Mouse (Mus musculus) layer of hippocampus, postnatal 14 days (tissue): ENCODE measurements around the gene Nkap. TPM values are rescaled to one million over a fixed set of nuclear protein-coding genes. Genes with fewer than 3 reads are reported as not detected.
"Not testable (repeated sequence)": the region's sequence is repeated elsewhere in the genome, so short reads cannot be mapped to it uniquely, and the experiment has no call there.

ENCODE experiments used
- DNase-seq, 2 experiments: peaks; one replicate each; pipeline ENCODE4 v3.0.0; 2021 to 2022; ENCODE audit warnings: low spot score in 2 of 2, mixed read lengths in 1 of 2
- long read RNA-seq, 2 experiments: library from polyadenylated mRNA; stranded (forward); transcript quantifications; one replicate each; pipeline ENCODE4 v2.0.0; 2021
- total RNA-seq, 2 experiments: library from RNA; stranded (reverse); gene quantifications; 2 replicates each; pipeline ENCODE4 v1.2.3; 2021

Gene Nkap
- total RNA-seq = 10 to 100 TPM; 13.0 to 15.5 TPM
- long read RNA-seq, experiment 1, full-length matches to known transcripts = 14 of 15 reads
- long read RNA-seq, experiment 1, partial matches to known transcripts = 1 of 15 reads
- long read RNA-seq, experiment 1, other reads (novel, unspliced or antisense) = 0 of 15 reads
- long read RNA-seq, experiment 2, full-length matches to known transcripts = 25 of 28 reads
- long read RNA-seq, experiment 2, partial matches to known transcripts = 3 of 28 reads
- long read RNA-seq, experiment 2, other reads (novel, unspliced or antisense) = 0 of 28 reads

DNA sequence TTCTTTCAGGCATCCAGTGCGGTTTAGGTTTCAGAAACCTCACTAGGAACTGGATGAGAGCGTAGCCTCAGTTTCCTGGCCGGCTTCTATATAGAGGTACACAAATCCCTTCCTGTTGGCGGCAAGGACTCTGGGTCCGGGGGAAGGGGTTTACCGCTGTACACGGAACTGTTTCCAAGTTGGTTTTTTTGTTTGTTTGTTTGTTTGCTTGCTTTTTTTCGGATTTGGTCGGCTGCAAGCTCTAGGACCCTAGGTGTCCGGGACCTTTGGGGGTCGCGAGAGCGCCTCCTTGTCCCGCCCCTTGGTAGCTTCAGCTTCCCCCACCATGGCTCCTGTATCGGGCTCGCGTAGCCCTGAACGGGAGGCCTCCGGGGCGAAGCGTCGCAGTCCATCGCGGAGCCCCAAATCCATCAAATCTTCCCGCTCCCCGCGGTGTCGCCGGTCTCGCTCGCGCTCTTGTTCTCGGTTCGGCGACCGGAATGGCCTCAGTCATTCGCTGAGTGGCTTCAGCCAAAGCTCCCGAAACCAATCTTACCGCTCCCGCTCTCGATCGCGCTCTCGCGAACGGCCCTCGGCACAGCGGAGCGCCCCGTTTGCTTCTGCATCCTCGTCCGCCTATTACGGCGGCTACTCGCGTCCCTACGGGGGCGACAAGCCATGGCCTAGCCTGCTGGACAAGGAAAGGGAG, at the start of gene Nkap:
Gene Nkap (plus strand): TSS at position 125 of the 688 bp plus-strand sequence.
- DNase-seq = peak; percentile 73 to 83

GRCm38 (mm10) chrX:37080345-37080744, 46.2 kb upstream of the Nkap start:
- DNase-seq = not testable (repeated sequence)

GRCm38 (mm10) chrX:37081194-37081593, 45.4 kb upstream of the Nkap start:
- no peak for DNase-seq

GRCm38 (mm10) chrX:37084318-37084926, 42.2 kb upstream of the Nkap start:
- DNase-seq = peak in 1 of 2 experiments; percentile 22

- DNase-seq = peak; percentile 83 to 87
Observed at GRCm38 (mm10) chrX:37084927-37085660, 41.5 kb upstream of the Nkap start, which contains the start of gene Rpl39. Gene Rpl39, minus strand, starts transcription at chrX:37085402.

- no peak for DNase-seq
Observed at GRCm38 (mm10) chrX:37085665-37086064, 40.9 kb upstream of the Nkap start.

DNA sequence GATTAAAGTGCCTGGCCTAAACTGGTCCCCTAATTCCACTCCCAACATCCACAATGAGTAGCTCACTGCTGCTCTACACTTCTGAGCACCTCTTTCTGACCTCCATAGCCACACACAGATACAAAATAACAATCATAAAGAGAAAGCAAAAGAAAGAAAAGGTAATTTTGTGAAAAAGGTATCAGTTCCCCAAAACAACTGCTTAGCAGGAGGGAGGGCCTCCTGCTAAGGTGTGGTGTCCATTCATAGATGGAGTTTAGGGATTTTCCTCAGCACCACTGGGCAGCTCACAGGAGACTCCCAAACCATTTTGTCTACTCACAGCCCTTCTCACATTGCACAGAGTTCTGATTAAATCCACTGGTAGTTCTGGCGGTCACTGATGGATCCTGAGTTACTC, 37.8 kb upstream of the Nkap start:
- no peak for DNase-seq

DNA sequence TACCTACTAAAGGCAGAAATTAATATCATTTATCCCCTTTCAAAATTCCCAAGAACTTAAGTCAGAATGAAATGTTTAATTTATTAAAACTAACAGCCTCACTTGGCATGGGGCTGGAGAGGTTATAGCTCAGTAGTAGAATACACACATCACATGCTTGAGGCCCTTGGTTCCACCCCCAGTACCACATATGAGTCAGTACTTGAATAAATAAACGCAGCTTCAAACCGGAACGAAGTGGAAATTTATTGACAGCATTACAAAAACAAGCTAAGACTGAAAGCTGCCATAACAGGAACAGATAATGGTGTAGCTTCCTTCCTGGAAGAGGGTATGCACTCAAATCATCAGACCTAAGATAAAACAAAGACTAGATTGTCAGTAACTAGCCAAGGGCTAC, 35.1 kb upstream of the Nkap start:
- DNase-seq = no peak

- no peak for DNase-seq
Observed at GRCm38 (mm10) chrX:37095106-37095768, 31.4 kb upstream of the Nkap start.

DNA sequence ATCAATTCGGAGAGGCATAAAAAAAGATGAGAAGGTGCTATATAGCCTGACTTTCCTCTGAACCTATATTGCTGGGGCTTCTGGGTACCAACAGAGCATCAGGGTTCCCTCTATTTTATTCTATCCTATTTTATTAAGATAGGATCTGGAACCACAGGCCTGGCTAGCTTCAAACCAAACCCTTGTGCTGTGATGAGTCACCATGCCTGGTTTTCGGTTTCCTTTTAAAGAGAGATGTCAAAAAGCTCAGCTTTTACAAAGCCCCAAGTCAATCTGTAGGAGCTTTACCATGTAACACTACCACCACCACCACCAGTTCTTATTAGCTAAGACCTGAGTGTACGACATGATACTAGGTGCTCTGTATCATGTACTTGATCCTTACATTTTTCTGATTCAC, 27.9 kb upstream of the Nkap start:
- DNase-seq = no peak

DNA sequence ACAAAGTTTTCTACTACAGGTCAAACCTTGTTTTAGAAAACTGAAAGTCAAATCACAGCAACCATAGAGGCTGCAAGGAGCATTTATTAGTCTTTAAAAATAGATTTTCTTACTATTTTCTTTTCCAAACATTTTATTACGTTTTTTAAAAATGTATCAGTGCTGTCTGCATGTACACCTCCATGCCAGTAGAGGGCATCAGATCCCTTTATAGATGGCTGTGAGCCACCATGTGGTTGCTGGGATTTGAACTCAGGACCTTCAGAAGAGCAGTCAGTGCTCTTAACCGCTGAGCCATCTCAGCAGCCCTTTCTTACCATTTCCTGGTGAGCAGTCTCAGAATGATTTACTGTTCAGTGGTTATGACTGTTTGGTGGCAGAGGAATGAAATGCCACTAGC, 22.8 kb upstream of the Nkap start:
- DNase-seq = no peak

GRCm38 (mm10) chrX:37109526-37110192, 16.9 kb upstream of the Nkap start:
- DNase-seq = no peak

DNA sequence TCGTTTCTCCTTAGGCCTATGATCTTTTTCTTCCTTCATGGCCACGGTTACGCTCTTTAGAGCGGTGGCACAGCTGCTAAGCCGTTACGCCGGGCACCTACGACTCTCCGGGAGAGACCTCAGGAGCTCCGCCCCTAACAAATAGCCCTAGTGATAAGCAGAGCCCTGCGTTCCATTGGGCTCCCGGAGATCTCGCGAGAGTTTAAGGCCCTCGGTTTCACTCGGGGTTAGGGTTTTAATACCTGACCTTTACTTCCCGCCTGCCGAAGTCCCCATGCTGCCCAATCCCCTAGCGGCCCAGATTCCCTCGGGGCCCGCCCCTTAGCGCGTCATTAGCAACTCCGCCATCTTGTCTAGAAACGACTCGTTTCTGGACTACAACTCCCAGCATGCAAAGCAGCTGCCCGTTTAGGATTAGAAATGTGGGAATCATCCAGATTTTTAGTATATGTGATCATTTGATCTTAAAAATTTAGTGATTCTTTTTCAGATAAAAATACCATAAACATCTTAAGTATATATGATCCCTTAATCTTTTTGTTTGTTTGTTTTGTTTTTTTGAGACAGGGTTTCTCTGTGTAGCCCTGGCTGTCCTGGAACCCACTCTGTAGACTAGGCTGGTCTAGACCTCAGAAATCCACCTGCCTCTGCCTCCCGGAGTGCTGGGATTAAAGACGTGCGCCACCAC, 16.3 kb upstream of the Nkap start, which contains the start of gene Upf3b:
Gene Upf3b (minus strand): TSS at position 130 of the 688 bp plus-strand sequence.
- DNase-seq = peak; percentile 80 to 94

GRCm38 (mm10) chrX:37110881-37111193, 15.8 kb upstream of the Nkap start:
- DNase-seq = no peak

DNA sequence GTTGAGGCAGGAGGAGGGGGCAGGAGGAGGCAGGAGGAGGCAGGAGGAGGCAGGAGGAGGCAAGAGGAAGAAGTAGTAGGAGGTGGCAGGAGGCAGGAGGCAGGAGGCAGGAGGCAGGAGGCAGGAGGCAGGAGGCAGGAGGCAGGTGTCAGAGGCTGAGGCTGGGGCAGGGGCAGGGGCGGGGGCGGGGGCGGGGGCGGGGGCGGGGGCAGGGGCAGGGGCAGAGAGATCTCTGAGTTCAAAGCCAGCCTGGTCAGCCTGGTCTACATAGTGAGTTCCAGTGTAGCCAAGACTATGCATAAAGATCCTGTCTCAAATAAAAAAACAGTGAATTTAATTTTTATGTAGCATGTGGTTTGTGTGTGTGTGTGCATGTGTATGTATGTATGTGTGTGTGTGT, 9.5 kb upstream of the Nkap start:
- no peak for DNase-seq

GRCm38 (mm10) chrX:37119585-37119984, 7.0 kb upstream of the Nkap start:
- DNase-seq = no peak

GRCm38 (mm10) chrX:37120212-37120611, 6.4 kb upstream of the Nkap start:
- DNase-seq = no peak

DNA sequence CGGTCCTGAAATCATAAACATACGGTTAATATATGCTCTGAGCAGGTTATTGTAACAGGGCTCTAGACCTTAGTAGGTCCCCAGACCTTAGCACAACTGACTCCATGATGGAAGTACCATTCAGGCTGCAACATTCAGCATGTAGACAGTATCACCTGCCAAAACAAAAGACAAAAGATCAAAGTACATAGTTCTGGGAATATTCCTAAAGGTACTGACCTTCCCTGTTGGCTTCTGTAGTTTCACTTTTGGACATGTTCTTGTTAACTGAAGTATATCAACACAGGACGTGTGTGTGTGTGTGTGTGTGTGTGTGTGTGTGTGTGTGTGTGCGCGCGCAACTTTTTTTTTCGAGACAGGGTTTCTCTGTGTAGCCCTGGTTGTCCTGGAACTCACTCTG, 1.1 kb upstream of the Nkap start:
- DNase-seq = no peak

GRCm38 (mm10) chrX:37141732-37142131, 15.1 kb downstream of the Nkap start:
- DNase-seq = no peak

DNA sequence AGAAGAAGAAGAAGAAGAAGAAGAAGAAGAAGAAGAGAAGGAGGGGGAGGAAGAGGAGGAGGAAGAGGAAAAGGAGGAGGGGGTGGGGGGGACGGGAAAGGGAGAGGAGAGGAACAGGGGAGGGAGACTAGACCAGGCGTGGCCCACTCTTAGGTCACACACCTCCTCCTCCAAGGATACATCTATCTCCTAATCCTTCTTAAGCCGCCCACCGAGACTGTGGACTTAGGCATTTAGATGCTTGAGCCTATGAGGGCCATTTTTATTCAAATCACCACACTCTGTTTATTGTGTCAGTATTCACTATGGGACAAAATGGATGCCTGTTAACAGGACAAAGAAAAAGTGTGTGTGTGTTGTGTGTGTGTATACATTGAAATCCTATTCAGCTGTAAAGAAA, 17.9 kb downstream of the Nkap start:
- DNase-seq = not testable (repeated sequence)
